14 mouse cellular contexts compared by ENCODE assay signal in the genomic region with DNA sequence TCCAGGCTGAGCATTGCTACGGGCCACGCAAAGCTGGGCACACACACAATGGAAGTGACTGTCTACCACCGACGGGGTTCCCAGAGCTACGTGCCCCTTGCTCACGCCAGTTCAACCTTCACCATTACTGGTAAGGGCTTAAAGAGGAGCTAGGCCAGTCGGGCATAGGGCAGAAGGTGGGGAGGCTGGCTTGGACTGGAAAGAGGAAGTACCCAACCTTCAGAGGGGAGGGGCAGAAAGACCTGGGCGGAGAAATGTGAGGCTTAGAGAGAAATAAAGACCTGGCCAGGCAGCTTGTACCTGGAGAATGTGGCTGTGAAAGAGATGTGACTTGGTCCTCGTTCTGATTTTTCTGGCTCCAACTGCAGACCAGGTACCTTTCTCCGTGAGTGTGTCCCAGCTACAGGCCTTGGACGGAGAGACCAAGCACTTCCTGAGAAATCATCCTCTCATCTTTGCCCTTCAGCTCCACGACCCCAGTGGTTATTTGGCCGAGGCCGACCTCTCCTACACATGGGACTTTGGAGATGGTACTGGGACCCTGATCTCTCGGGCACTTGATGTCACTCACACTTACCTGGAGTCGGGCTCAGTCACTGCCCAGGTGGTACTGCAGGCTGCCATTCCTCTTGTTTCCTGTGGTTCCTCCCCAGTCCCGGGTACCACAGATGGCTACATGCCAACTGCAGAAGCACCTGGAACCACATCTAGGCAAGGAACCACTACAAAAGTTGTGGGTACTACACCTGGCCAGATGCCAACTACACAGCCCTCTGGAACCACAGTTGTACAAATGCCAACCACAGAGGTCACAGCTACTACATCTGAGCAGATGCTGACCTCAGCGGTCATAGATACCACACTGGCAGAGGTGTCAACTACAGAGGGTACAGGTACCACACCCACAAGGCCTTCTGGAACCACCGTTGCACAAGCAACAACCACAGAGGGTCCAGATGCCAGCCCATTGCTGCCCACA. TPM values are rescaled to one million over a fixed set of nuclear protein-coding genes. Genes with fewer than 3 reads are reported as not detected.
DNase-seq lines count a peak whose midpoint lies in the region; ATAC-seq lines count a peak whose summit lies in the region.
"Had no signal": no experiment of that assay in that cellular context is flagged by ENCODE, and none has a peak within 500 bp of the region (broad histone marks: within the 10 kb centered on the region; RNA-seq: fewer than 3 reads in every experiment).

No protein-coding gene starts in this region.

- ATAC-seq in heart, embryonic 16.5 days (replicated peaks; ENCODE audit: extremely low read depth, insufficient read depth, low FRiP score), result peak; percentile 41; the same call in 1 of the 2 replicates
- no peak for ATAC-seq in heart, embryonic 12.5 days (ENCODE audit: insufficient number of reproducible peaks, low FRiP score)
- peak; percentile 92 to 93 for ATAC-seq in hematopoietic stem cell, adult 5-6 weeks (replicated peaks in 1 of 2; ENCODE audit: insufficient read depth in 1 of 2, low FRiP score in 2 of 2, low TSS enrichment in 1 of 2, low read depth in 1 of 2, poor library complexity in 2 of 2, severe bottlenecking in 2 of 2)
- peak; percentile 73 for ATAC-seq in megakaryocyte-erythroid progenitor cell, adult 5-6 weeks (replicated peaks; ENCODE audit: low FRiP score, low TSS enrichment, poor library complexity, severe bottlenecking)

- no peaks in the 10 kb centered on the region for H3K4me1 ChIP-seq in heart, embryonic 16.5 days (ENCODE audit: control insufficient read depth, insufficient read depth, low read length)
- H3K4me1 ChIP-seq in heart, embryonic 12.5 days (replicated peaks), result no peaks in the 10 kb centered on the region
- H3K4me1 ChIP-seq: forebrain, embryonic 12.5 days; heart, embryonic 10.5 days had no signal

- WGBS in heart, embryonic 16.5 days, result 79% methylated on average over 19 of the region's 19 CpGs
- 81% methylated on average over 19 of the region's 19 CpGs for WGBS in heart, embryonic 12.5 days

- no peaks in the 10 kb centered on the region for H3K9me3 ChIP-seq in heart, embryonic 16.5 days (replicated peaks; ENCODE audit: control insufficient read depth, low read length)
- no peaks in the 10 kb centered on the region for H3K9me3 ChIP-seq in heart, embryonic 12.5 days (replicated peaks)
- H3K9me3 ChIP-seq: forebrain, embryonic 12.5 days; heart, embryonic 10.5 days had no signal

- H3K4me2 ChIP-seq in heart, embryonic 16.5 days (ENCODE audit: low read depth, low read length), result no peak overlapping the region
- no peak overlapping the region for H3K4me2 ChIP-seq in heart, embryonic 12.5 days
- H3K4me2 ChIP-seq: forebrain, embryonic 12.5 days; lung, embryonic 14.5 days had no signal

- no peak overlapping the region for H3K4me3 ChIP-seq in heart, embryonic 16.5 days (ENCODE audit: low read length)
- no peak overlapping the region for H3K4me3 ChIP-seq in heart, embryonic 12.5 days
- H3K4me3 ChIP-seq: forebrain, embryonic 12.5 days; heart, embryonic 10.5 days had no signal

- H3K9ac ChIP-seq in heart, embryonic 16.5 days (ENCODE audit: low read length), result no peak overlapping the region
- H3K9ac ChIP-seq in heart, embryonic 12.5 days, result no peak overlapping the region
- H3K9ac ChIP-seq: forebrain, embryonic 12.5 days; lung, embryonic 14.5 days had no signal

- no peaks in the 10 kb centered on the region for H3K27me3 ChIP-seq in heart, embryonic 16.5 days (ENCODE audit: control insufficient read depth, insufficient read depth, low read length)
- H3K27me3 ChIP-seq in heart, embryonic 12.5 days (replicated peaks), result 0 out of 2 replicates have a peak, but pooled peaks cover 5% of the 10 kb centered on the region
- H3K27me3 ChIP-seq: forebrain, embryonic 12.5 days had no signal

- intact Hi-C loops in heart, postnatal 10 days (cut with DNase I), result no loop called here

- H3K36me3 ChIP-seq in heart, embryonic 16.5 days (ENCODE audit: control insufficient read depth, insufficient read depth), result 0 out of 2 replicates have a peak, but pooled peaks cover 5% of the 10 kb centered on the region
- H3K36me3 ChIP-seq in heart, embryonic 12.5 days, result no peaks in the 10 kb centered on the region
- H3K36me3 ChIP-seq: forebrain, embryonic 12.5 days; heart, embryonic 10.5 days had no signal

- H3K27ac ChIP-seq in heart, embryonic 16.5 days (ENCODE audit: low read length), result no peak overlapping the region
- H3K27ac ChIP-seq in heart, embryonic 12.5 days (ENCODE audit: poor library complexity, severe bottlenecking), result no peak overlapping the region
- H3K27ac ChIP-seq: forebrain, embryonic 12.5 days; heart, embryonic 10.5 days had no signal

- peak; percentile 80 for DNase-seq in thymus, postnatal 14 days
- no peak for DNase-seq in frontal cortex, postnatal 25 days (ENCODE audit: low spot score in 2 of 2)
- no peak for DNase-seq in heart, postnatal 10 days
- no peak for DNase-seq in adrenal gland, postnatal 36 days
- DNase-seq: adrenal gland, postnatal 10 days; cerebellum, adult 9-11 months; kidney, adult 11 months; lung, embryonic 14.5 days had no signal

RNA-seq across cellular contexts. Expression of gene Cdk2, which starts 11.0 kb away (rescaled TPM):
- 90.7 and 93.6 TPM in 2 replicates for polyA plus RNA-seq in heart, embryonic 16.5 days (2015; fragmentation: Nextera tagmentation; extraction: Ambion mirVana)
- 106 and 109 TPM in 2 replicates for polyA plus RNA-seq in heart, embryonic 12.5 days (2016; fragmentation: Nextera tagmentation; extraction: Ambion mirVana)
- total RNA-seq in hematopoietic stem cell, adult 5-6 weeks (2017), result 72.5 and 89.6 TPM in 2 replicates
- total RNA-seq in megakaryocyte-erythroid progenitor cell, adult 5-6 weeks (2014; fragmentation: Nextera tagmentation), result 68.6 and 94.9 TPM in 2 replicates
- total RNA-seq in megakaryocyte-erythroid progenitor cell, adult 5-6 weeks (2017), result 46.7 and 66.1 TPM in 2 replicates
- 10 to 100 TPM; 30.6 to 36.4 TPM for total RNA-seq in heart, postnatal 10 days (2021)
- 10 to 100 TPM; 17.4 to 19.7 TPM for total RNA-seq in adrenal gland, postnatal 36 days (2021)

RNA-seq across cellular contexts. Expression of gene Pmel, which starts 11.9 kb away (rescaled TPM):
- polyA plus RNA-seq in heart, embryonic 16.5 days (2015; fragmentation: Nextera tagmentation; extraction: Ambion mirVana), result 1.7 and 2.8 TPM in 2 replicates
- polyA plus RNA-seq in heart, embryonic 12.5 days (2016; fragmentation: Nextera tagmentation; extraction: Ambion mirVana), result 0.99 and 1.0 TPM in 2 replicates
- total RNA-seq in hematopoietic stem cell, adult 5-6 weeks (2017), result 1.2 and 1.8 TPM in 2 replicates
- total RNA-seq in megakaryocyte-erythroid progenitor cell, adult 5-6 weeks (2014; fragmentation: Nextera tagmentation), result not detected in 2 replicates
- not detected in 2 replicates for total RNA-seq in megakaryocyte-erythroid progenitor cell, adult 5-6 weeks (2017)
- 1 to 10 TPM; 2.1 to 2.2 TPM for total RNA-seq in heart, postnatal 10 days (2021)
- 1 to 10 TPM in 1 of 2 experiments, under 1 TPM in 1; 0.82 to 1.4 TPM for total RNA-seq in adrenal gland, postnatal 36 days (2021)

RNA-seq across cellular contexts. Expression of gene Rab5b, which starts 19.8 kb away (rescaled TPM):
- 69.8 and 73.5 TPM in 2 replicates for polyA plus RNA-seq in heart, embryonic 16.5 days (2015; fragmentation: Nextera tagmentation; extraction: Ambion mirVana)
- polyA plus RNA-seq in heart, embryonic 12.5 days (2016; fragmentation: Nextera tagmentation; extraction: Ambion mirVana), result 71.3 and 72.9 TPM in 2 replicates
- total RNA-seq in hematopoietic stem cell, adult 5-6 weeks (2017), result 36.4 and 51.5 TPM in 2 replicates
- 16.2 and 22.1 TPM in 2 replicates for total RNA-seq in megakaryocyte-erythroid progenitor cell, adult 5-6 weeks (2014; fragmentation: Nextera tagmentation)
- 16.6 and 19.1 TPM in 2 replicates for total RNA-seq in megakaryocyte-erythroid progenitor cell, adult 5-6 weeks (2017)
- total RNA-seq in heart, postnatal 10 days (2021), result 10 to 100 TPM; 74.3 to 78.1 TPM
- total RNA-seq in adrenal gland, postnatal 36 days (2021), result 100 to 1,000 TPM; 111 to 125 TPM

RNA-seq across cellular contexts. Expression of gene Dgka, which starts 28.8 kb away (rescaled TPM):
- polyA plus RNA-seq in heart, embryonic 16.5 days (2015; fragmentation: Nextera tagmentation; extraction: Ambion mirVana), result 9.5 and 12.3 TPM in 2 replicates
- polyA plus RNA-seq in heart, embryonic 12.5 days (2016; fragmentation: Nextera tagmentation; extraction: Ambion mirVana), result 4.4 TPM in 2 replicates
- total RNA-seq in hematopoietic stem cell, adult 5-6 weeks (2017), result 15.4 and 17.8 TPM in 2 replicates
- total RNA-seq in megakaryocyte-erythroid progenitor cell, adult 5-6 weeks (2014; fragmentation: Nextera tagmentation), result 10.6 and 11.4 TPM in 2 replicates
- total RNA-seq in megakaryocyte-erythroid progenitor cell, adult 5-6 weeks (2017), result 1.0 and 6.1 TPM in 2 replicates
- total RNA-seq in heart, postnatal 10 days (2021), result 10 to 100 TPM; 10.3 to 11.9 TPM
- 10 to 100 TPM; 16.2 to 20.2 TPM for total RNA-seq in adrenal gland, postnatal 36 days (2021)

RNA-seq across cellular contexts. Expression of gene Pym1, which starts 31.8 kb away (rescaled TPM):
- 18.5 and 20.3 TPM in 2 replicates for polyA plus RNA-seq in heart, embryonic 16.5 days (2015; fragmentation: Nextera tagmentation; extraction: Ambion mirVana)
- polyA plus RNA-seq in heart, embryonic 12.5 days (2016; fragmentation: Nextera tagmentation; extraction: Ambion mirVana), result 23.1 and 24.0 TPM in 2 replicates
- 29.2 and 57.2 TPM in 2 replicates for total RNA-seq in hematopoietic stem cell, adult 5-6 weeks (2017)
- 26.6 and 38.0 TPM in 2 replicates for total RNA-seq in megakaryocyte-erythroid progenitor cell, adult 5-6 weeks (2014; fragmentation: Nextera tagmentation)
- 27.0 and 58.4 TPM in 2 replicates for total RNA-seq in megakaryocyte-erythroid progenitor cell, adult 5-6 weeks (2017)
- 10 to 100 TPM; 14.5 to 18.4 TPM for total RNA-seq in heart, postnatal 10 days (2021)
- 10 to 100 TPM; 20.8 to 21.9 TPM for total RNA-seq in adrenal gland, postnatal 36 days (2021)
